Mouse (Mus musculus): Measurements from ENCODE around the gene Ttc25.

DNA sequence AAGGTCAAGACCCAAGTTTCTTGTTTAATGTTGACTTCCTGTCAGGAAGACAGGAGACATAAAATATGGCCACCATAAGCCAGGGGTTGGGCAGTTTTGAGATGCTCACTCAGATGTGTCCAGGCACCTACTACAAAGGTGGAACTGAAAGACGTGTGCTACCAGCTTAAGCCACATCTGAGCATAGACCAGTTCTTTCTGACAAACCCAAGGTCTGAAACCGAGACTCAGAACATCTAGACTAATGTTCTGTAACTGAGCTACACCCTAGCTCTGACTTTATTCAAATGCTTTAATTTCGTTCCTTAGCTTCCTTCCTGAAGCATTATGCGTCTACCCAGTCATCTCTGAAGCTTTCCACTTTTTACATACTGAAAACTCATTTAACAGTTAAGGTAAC is 52.7 kb downstream of the Ttc25 start:
- TF ChIP-seq POLR2A (IDR thresholded peaks at IDR 0.05; ENCODE audit: insufficient read depth, low read depth, low read length) (no peak), CTCF (IDR thresholded peaks at IDR 0.05; ENCODE audit: insufficient read depth, low read depth, low read length) (no peak)

Measured in olfactory bulb, adult 2 months (tissue).